Mouse (Mus musculus) heart, postnatal 0 days (tissue): ENCODE results near the gene Elof1. TPM values are rescaled to one million over a fixed set of nuclear protein-coding genes. Genes with fewer than 3 reads are reported as not detected.

Experiments
- ATAC-seq: fragments of 200-750 bp; cut with Nextera tagmentation; 2 replicates; pipeline ENCODE4 v1.8.0; 2017; ENCODE audit warnings: low read depth, moderate number of reproducible peaks, moderate library complexity; ENCODE audit not compliant: insufficient read depth
- DNase-seq: peaks from one replicate; pipeline ENCODE4 v3.0.0-alpha.2; 2016; ENCODE audit warnings: low spot score
- H3K27ac ChIP-seq: fragments of 300-500 bp; sonication (generic); 2 replicates; pipeline ENCODE4 v1.5.1; 2014; ENCODE audit warnings: low read depth, mild to moderate bottlenecking
- H3K27me3 ChIP-seq: fragments of 300-500 bp; sonication (generic); 2 replicates; pipeline ENCODE4 v1.6.1; 2014; ENCODE audit warnings: low read length, mixed read lengths; ENCODE audit not compliant: control insufficient read depth, insufficient read depth
- H3K36me3 ChIP-seq: fragments of 300-500 bp; sonication (generic); replicated peaks from 2 replicates; pipeline ENCODE4 v1.6.1; 2014; ENCODE audit warnings: low read length, mixed read lengths; ENCODE audit not compliant: control insufficient read depth, insufficient read depth
- H3K4me1 ChIP-seq: fragments of 300-500 bp; sonication (generic); 2 replicates; pipeline ENCODE4 v1.6.1; 2014; ENCODE audit warnings: antibody characterized with exemption; ENCODE audit not compliant: control insufficient read depth, insufficient read depth
- H3K4me2 ChIP-seq: fragments of 300-500 bp; sonication (generic); 2 replicates; pipeline ENCODE4 v1.6.1; 2014; ENCODE audit warnings: low read depth, mild to moderate bottlenecking, low read length, moderate library complexity
- H3K4me3 ChIP-seq: fragments of 300-500 bp; sonication (generic); 2 replicates; pipeline ENCODE4 v1.5.1; 2014; ENCODE audit warnings: low read depth, low read length
- H3K9ac ChIP-seq: fragments of 300-500 bp; sonication (generic); replicated peaks from 2 replicates; pipeline ENCODE4 v1.6.1; 2014; ENCODE audit warnings: low read depth, low read length, mixed read lengths
- H3K9me3 ChIP-seq: fragments of 300-500 bp; sonication (generic); replicated peaks from 2 replicates; pipeline ENCODE4 v1.6.1; 2016; ENCODE audit warnings: low read length; ENCODE audit not compliant: control insufficient read depth
- CTCF ChIP-seq: IDR thresholded peaks from 2 replicates; pipeline ENCODE4 v1.5.1; 2016; ENCODE audit warnings: antibody characterized with exemption, control low read depth, low read depth
- EP300 ChIP-seq: IDR thresholded peaks from 2 replicates; pipeline ENCODE4 v1.6.1; 2016; ENCODE audit warnings: antibody characterized with exemption, low read depth
- WGBS: fragments of 180-500 bp; shearing (Covaris S2); extraction: QIAGEN DNeasy Blood & Tissue Kit; methylation state at CpG from one replicate; pipeline ENCODE4 v1.1.7; 2014; 5-methylcytosine and 5-hydroxymethylcytosine counted together
- microRNA-seq: library from miRNA; unstranded; fragments of <30 nt; microRNA quantifications from one replicate; pipeline ENCODE4, GENCODE M21; 2016
- polyA plus RNA-seq: library from polyadenylated mRNA; unstranded; fragments of >200 nt; fragmentation: Nextera tagmentation; extraction: Ambion mirVana; gene quantifications from 2 replicates; pipeline ENCODE4 v1.2.1, GENCODE M21; 2015
- total RNA-seq: library from RNA; depleted of rRNA; stranded (reverse); fragments of >200 nt; gene quantifications from 2 replicates; pipeline ENCODE4 v1.2.3, GENCODE M21; 2014; ENCODE audit warnings: low replicate concordance; rRNA removed

The Elof1 gene
- total and polyA plus RNA-seq, 2 experiments from 2014 or later = 82.3 to 132 TPM

DNA sequence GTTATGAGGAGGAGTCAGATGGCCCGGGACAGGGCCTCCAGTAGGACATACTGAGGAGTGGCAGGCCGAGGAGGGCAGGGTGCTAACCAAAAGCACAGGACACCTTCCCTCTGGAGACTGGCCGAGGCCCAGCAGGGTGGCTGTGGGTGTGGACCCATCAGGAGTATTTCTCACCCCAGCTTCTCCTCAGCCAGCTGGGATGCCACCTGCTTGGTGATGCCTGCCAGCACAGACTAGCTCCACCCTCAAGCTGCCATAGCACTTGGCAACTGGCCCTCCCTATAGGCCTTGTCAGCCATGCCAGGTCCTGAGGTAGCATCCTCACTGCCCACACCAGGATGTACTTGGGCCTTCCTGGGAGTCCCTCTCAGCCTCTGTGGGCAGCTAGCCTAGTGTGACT, 52.6 kb downstream of the Elof1 start:
- Histone ChIP-seq H3K36me3 (peaks cover 74% of the 10 kb centered on the region), H3K9me3 (no peaks in the 10 kb centered on the region), H3K27ac (no peak overlapping the region), H3K4me2 (no peak overlapping the region), H3K4me1 (no peaks in the 10 kb centered on the region), H3K4me3 (no peak overlapping the region), H3K9ac (no peak overlapping the region), H3K27me3 (no peaks in the 10 kb centered on the region)
- ATAC-seq = no peak
- WGBS = 88% methylated on average over 3 of the region's 3 CpGs
- TF ChIP-seq CTCF = no peak
- TF ChIP-seq EP300 = no peak
- DNase-seq = no peak

Small RNA genes within 50 kb of the gene (microRNA-seq; reads per million reads assigned to microRNA genes)
- not detected for gene Mir7084

Other genes with a start within 250 kb of the Elof1 start
- 8.9 and 11.2 TPM in 2 replicates for gene Rab3d, start 199.0 kb downstream of the Elof1 start, total RNA-seq
- gene Rab3d, start 199.0 kb downstream of the Elof1 start, polyA plus RNA-seq = 7.7 and 7.9 TPM in 2 replicates
- 0.88 TPM in 1 of 2 replicates, not detected in the other for gene Ccdc159, start 189.7 kb downstream of the Elof1 start, total RNA-seq
- gene Ccdc159, start 189.7 kb downstream of the Elof1 start, polyA plus RNA-seq = 0.77 and 0.97 TPM in 2 replicates
- gene Tmem205, start 189.6 kb downstream of the Elof1 start, total RNA-seq = 52.6 and 53.9 TPM in 2 replicates
- gene Tmem205, start 189.6 kb downstream of the Elof1 start, polyA plus RNA-seq = 44.8 and 47.2 TPM in 2 replicates
- gene Plppr2, start 180.1 kb downstream of the Elof1 start, total RNA-seq = 2.6 and 6.4 TPM in 2 replicates
- gene Plppr2, start 180.1 kb downstream of the Elof1 start, polyA plus RNA-seq = 0.86 and 1.4 TPM in 2 replicates
- gene Swsap1, start 161.4 kb downstream of the Elof1 start, total RNA-seq = 14.3 and 19.5 TPM in 2 replicates
- gene Swsap1, start 161.4 kb downstream of the Elof1 start, polyA plus RNA-seq = 4.6 and 5.1 TPM in 2 replicates
- gene Epor, start 153.7 kb downstream of the Elof1 start, total RNA-seq = 0.27 and 2.8 TPM in 2 replicates
- gene Epor, start 153.7 kb downstream of the Elof1 start, polyA plus RNA-seq = 2.6 and 3.4 TPM in 2 replicates
- gene Rgl3, start 127.7 kb downstream of the Elof1 start, total RNA-seq = 0.39 and 11.4 TPM in 2 replicates
- 0.63 and 0.75 TPM in 2 replicates for gene Rgl3, start 127.7 kb downstream of the Elof1 start, polyA plus RNA-seq
- 0.15 TPM in 1 of 2 replicates, not detected in the other for gene Ccdc151, start 114.5 kb downstream of the Elof1 start, total RNA-seq
- gene Ccdc151, start 114.5 kb downstream of the Elof1 start, polyA plus RNA-seq = 0.12 and 0.18 TPM in 2 replicates
- 49.0 and 58.2 TPM in 2 replicates for gene Prkcsh, start 114.4 kb downstream of the Elof1 start, total RNA-seq
- gene Prkcsh, start 114.4 kb downstream of the Elof1 start, polyA plus RNA-seq = 33.7 and 34.6 TPM in 2 replicates
- gene Elavl3, start 65.1 kb downstream of the Elof1 start, total RNA-seq = 0.04 and 0.15 TPM in 2 replicates
- 0.03 TPM in 1 of 2 replicates, not detected in the other for gene Elavl3, start 65.1 kb downstream of the Elof1 start, polyA plus RNA-seq
- gene Gm49318, start 45.9 kb downstream of the Elof1 start, total RNA-seq = not detected in 2 replicates
- gene Gm49318, start 45.9 kb downstream of the Elof1 start, polyA plus RNA-seq = not detected in 2 replicates
- 26.1 and 27.4 TPM in 2 replicates for gene Zfp653, start 45.8 kb downstream of the Elof1 start, total RNA-seq
- 4.0 and 4.3 TPM in 2 replicates for gene Zfp653, start 45.8 kb downstream of the Elof1 start, polyA plus RNA-seq
- 106 and 138 TPM in 2 replicates for gene Ecsit, start 31.7 kb downstream of the Elof1 start, total RNA-seq
- 80.1 and 82.0 TPM in 2 replicates for gene Ecsit, start 31.7 kb downstream of the Elof1 start, polyA plus RNA-seq
- 56.3 and 305 TPM in 2 replicates for gene Cnn1, start 18.0 kb downstream of the Elof1 start, total RNA-seq
- 41.3 and 53.5 TPM in 2 replicates for gene Cnn1, start 18.0 kb downstream of the Elof1 start, polyA plus RNA-seq
- gene Acp5, start 18.5 kb upstream of the Elof1 start, total RNA-seq = 0.77 and 4.4 TPM in 2 replicates
- gene Acp5, start 18.5 kb upstream of the Elof1 start, polyA plus RNA-seq = 2.0 TPM in 2 replicates
- 7.4 and 28.1 TPM in 2 replicates for gene Pigyl, start 39.7 kb upstream of the Elof1 start, total RNA-seq
- gene Pigyl, start 39.7 kb upstream of the Elof1 start, polyA plus RNA-seq = 61.7 and 68.1 TPM in 2 replicates
- gene Zfp872, start 70.9 kb upstream of the Elof1 start, total RNA-seq = not detected in 2 replicates
- not detected in 2 replicates for gene Zfp872, start 70.9 kb upstream of the Elof1 start, polyA plus RNA-seq
- gene Zfp809, start 108.5 kb upstream of the Elof1 start, total RNA-seq = 7.5 and 12.6 TPM in 2 replicates
- gene Zfp809, start 108.5 kb upstream of the Elof1 start, polyA plus RNA-seq = 14.6 and 16.7 TPM in 2 replicates
- gene Zfp599, start 142.7 kb upstream of the Elof1 start, total RNA-seq = 0.50 and 1.5 TPM in 2 replicates
- gene Zfp599, start 142.7 kb upstream of the Elof1 start, polyA plus RNA-seq = 1.7 TPM in 2 replicates
- gene Zfp810, start 190.5 kb upstream of the Elof1 start, total RNA-seq = 16.7 and 27.8 TPM in 2 replicates
- 13.1 and 14.3 TPM in 2 replicates for gene Zfp810, start 190.5 kb upstream of the Elof1 start, polyA plus RNA-seq